Mouse (Mus musculus) spleen, adult 2 months (tissue): Measurements from ENCODE around the gene Paf1.

Experiments used
- CTCF ChIP-seq: fragments of 200-500 bp; IDR thresholded peaks from 2 replicates; pipeline ENCODE4 v1.5.1; 2011; ENCODE audit warnings: mild to moderate bottlenecking, inconsistent platforms; ENCODE audit not compliant: insufficient read depth, insufficient read length, insufficient replicate concordance; ENCODE audit errors: extremely low read depth
- POLR2A ChIP-seq: fragments of 200-500 bp; IDR thresholded peaks from 2 replicates; pipeline ENCODE4 v1.6.1; 2011; ENCODE audit warnings: low read depth, low read length, inconsistent platforms

DNA sequence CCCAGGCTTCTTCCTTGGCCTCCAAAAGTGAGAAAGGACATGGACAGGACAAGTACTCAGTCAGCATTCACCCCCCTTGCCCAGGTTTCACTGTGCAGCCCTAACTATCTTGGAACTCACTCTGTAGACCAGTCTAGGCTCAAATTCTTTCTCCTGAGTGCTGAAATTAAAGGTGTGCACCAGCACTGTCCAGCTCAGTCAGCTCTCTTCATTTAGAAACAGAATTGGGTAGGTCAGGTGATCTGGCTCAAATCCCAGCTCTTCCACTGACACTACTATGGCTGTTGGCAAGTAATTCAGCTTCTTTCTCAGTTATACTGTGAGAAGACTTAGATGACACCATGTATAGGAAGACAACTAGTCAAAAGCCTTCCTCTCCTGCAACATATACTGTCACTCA, 35.0 kb downstream of the Paf1 start:
- TF ChIP-seq CTCF: no peak
- no peak for TF ChIP-seq POLR2A
